Mouse (Mus musculus) frontal cortex, postnatal 10 days (tissue): ENCODE results near the gene Aebp2.
"Not testable (repeated sequence)": the region's sequence is repeated elsewhere in the genome, so short reads cannot be mapped to it uniquely, and the experiment has no call there.

Experiments
- DNase-seq, 2 experiments: peaks; one replicate each; pipeline ENCODE4 v3.0.0; 2022; ENCODE audit warnings: low spot score in 2 of 2, mixed read lengths in 1 of 2

Aebp2 gene

DNA sequence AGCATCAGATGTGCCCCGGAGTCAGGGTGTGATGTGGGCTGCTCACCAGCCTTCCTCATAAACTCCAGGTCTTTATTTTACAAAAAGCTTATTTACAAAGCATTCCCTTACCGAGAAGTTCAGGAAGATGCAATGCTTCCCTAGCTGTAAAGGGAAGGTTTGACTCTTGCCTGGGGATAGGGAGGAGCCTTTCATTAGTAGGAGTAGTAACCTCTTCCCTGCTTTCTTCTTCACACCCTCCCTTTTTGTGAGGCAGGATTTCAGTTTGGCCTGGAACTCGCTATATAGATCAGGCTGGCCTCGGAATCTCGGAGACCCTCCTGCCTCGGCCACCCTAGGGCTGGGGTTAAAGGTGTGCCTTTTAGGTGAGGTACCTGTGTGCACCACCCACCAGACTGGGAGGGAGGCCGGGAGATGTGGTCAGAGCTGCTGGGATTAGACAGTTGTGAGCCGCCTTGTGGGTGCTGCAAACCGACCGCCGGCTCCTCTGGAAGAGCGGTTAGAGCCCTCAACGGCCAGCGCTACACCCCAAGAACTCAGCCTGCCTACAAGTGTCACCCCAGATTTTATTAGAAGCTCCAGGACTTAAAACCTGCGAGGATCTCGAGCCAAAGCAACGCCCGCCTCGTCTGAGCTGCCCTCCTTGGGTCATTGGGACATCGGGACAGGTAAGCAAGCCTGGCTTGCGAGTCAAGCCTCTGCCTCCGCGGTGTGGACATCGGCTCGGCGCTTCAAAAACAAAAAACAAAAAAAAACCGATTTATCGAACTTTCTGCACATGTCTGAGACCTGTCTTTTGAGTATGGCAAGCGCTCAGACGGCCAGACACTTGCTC is at the start of gene Aebp2:
Aebp2 (plus strand) TSS at position 273 of the 835 bp plus-strand sequence.
- peak; percentile 24 to 41 for DNase-seq

DNA sequence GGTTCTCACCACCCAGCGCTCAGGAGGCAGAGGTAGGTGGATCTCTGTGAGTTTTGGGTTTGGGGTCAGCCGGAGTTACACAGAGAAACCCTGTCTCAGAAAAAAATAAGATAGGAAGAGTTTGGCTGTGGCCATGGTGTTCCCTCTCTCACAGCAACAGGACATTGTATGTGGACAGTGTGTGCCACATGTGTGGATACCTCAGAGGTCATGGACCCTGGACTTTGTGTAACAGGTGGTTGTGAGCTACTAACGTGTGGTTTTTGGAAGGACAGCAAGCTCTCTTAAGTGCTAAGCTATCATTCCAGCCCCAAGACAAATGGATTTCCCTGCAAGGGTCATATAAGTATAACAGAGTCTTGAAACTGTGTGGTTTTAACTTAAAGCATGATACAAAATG is 47.5 kb upstream of the Aebp2 start:
- DNase-seq, result no peak

DNA sequence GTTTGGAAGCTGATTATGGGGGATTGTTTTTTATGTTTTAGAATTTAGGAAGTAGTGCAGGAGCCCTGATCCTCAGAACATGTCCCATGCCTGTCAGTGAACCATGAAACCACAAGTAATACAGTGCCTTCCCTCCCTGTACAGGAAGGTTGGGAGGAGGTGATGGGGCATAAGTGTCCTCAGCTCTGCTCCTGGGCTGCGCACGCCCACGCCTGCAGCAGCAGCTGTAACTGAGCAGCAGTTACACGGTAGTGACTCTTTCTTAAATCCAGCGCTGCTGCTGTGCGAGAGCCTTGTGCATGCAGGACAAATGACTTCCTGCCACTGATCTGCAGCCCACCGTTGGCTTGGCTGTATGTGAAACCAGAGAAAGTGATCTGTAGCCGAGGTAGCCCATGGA is 46.3 kb upstream of the Aebp2 start:
- no peak for DNase-seq

DNA sequence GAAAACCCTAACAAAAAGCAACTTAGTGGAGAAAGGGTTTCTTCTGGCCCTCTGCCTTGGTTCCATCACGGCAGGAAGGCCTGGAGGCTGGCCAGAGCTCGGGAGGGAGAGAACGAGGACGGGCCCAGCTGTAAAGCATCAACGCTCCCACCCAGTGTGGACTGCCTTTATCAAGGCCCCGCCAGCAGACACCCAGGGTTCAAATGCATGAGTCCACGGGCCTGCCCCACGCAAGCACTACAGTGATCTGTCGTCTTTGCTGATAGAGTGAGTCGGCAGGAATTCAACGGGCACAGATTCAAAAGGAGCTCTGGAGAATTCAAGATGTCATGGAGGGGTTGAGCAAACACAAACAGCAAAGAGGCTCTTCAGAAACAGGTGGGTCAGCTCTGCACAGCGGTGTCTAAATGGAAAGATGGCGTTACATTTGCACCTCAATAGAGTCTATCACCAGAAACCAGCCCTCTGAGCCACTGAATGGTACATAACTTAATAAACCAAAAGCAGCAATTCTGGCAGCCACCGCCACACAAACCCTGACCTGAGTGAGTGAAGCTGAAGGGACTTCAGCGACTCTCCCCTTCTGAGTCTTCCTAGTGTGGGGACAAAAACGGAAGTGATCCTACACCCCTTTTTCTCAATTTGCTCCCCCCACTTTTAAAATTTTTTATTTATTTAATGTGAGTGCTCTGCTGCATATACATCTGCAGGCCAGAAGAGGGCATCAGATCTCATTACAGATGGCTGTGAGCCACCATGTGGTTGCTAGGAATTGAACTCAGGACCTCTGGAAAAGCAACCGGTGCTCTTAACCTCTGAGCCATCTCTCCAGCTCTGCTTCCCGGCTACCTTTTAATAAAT is 45.3 kb upstream of the Aebp2 start:
- no peak for DNase-seq

DNA sequence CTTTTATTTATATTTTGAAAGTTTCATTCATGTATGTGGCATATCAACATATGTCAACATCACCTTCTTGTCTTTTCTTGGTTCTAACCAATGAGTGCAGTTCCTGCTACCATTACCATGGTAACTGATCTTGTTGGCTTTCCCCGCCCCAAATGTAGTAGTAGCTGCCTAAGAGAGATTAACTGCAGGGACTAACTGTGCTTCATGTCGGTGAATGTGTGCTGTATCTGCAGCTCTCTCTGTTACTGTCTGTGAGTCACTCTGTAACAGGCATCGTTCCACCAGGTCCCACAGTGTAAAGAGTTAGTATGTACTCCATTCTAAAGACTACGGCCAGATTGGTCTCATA is 44.7 kb upstream of the Aebp2 start:
- no peak for DNase-seq

DNA sequence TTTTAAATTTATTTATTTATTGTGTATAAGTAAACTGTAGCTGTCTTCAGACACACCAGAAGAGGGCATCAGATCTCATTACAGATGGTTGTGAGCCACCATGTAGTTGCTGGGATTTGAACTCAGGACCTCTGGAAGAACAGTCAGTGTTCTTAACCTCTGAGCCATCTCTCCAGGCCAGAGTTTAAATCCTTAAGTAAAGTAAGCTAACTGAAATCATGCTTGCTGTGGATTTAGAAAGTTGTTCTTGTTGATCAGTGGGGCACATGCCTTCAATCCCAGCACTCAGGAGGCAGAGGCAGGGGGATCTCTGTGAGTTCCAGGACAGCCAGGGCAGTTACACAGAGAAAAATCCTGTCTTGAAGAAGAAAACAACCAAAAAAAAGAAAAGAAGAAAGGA is 43.5 kb upstream of the Aebp2 start:
- DNase-seq, result not testable (repeated sequence)

DNA sequence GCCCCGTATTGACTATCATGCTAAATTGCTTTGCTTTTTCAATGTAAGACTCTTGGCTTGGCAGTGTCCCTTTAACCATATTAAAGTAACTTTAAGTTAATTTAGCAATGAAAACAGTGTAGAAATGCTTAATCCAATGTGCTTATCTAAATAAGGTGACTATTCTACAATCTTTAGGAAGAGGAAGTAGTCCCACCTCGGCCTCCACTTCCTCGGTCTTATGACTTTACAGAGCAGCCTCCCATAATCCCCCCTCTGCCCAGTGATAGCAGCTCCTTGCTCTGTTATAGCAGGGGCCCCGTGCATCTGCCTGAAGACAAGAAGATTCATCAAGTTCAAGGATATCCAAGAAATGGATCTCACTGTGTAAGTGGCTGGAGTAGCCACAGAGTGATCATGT is 42.3 kb upstream of the Aebp2 start:
- DNase-seq, result no peak

DNA sequence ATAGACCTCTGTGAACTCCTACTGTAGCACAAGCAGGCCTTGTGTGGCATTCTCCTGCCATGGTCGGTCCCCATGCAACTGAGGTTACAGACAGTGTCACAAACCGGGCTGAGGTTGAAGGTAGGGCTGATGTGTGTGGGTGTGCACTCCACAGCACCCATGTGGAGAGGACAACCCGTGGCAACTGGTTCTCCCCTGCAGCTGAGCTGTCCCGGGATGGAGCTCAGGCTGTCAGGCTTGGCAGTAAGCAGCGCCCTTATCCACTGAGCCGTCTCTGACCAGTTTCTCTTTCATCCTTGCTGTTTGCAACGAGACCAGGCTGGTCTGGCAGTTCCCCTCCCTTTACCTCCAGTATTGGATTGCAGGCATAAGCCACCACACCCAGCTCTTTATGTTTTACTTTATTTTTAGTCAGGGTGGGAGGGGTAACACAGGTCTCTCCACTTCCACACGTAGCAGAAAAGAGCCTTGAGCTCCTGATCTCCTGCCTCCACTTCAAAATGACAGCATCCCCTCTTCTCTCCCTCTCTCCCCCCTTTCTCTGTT is 35.7 kb upstream of the Aebp2 start:
- DNase-seq, result no peak

DNA sequence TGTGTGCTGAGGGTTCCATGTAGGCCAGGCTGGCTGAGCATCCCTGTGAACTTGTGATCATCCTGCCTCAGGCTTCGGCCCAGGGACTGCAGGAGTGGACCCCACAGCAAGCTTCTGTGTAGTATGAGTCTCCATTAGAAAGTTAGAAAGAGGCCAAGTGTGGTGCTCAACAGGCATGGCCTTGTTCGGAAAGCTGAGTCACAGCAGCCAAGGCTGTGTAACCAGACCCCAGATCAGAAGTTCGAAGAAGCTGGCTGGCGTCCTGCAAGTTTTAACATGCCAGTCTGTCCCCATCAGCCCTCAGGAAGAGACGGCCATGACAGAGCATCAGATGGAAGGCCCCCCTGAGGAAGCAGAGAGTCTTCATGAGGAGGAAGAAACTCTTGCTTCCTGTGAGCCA is 31.1 kb upstream of the Aebp2 start:
- no peak for DNase-seq

DNA sequence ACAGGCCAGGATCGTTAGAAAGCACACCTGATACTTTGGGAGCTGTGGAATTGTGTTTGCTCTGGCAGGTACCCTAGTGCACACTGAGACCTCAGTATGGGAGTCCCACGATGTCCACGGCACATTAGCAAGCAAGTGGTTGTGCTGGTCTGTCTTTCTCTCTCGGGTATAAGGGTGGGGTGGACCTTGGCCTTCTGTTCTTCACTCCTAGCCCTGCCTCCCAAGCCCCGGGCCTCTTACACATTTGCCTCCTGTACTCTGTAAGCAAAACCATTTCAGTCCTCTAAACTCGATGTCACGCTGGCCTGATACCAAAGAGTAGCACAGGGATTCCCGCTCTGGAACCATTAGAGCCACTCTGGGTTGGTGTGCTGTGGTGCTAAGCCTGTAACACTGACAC is 29.8 kb upstream of the Aebp2 start:
- DNase-seq, result no peak

DNA sequence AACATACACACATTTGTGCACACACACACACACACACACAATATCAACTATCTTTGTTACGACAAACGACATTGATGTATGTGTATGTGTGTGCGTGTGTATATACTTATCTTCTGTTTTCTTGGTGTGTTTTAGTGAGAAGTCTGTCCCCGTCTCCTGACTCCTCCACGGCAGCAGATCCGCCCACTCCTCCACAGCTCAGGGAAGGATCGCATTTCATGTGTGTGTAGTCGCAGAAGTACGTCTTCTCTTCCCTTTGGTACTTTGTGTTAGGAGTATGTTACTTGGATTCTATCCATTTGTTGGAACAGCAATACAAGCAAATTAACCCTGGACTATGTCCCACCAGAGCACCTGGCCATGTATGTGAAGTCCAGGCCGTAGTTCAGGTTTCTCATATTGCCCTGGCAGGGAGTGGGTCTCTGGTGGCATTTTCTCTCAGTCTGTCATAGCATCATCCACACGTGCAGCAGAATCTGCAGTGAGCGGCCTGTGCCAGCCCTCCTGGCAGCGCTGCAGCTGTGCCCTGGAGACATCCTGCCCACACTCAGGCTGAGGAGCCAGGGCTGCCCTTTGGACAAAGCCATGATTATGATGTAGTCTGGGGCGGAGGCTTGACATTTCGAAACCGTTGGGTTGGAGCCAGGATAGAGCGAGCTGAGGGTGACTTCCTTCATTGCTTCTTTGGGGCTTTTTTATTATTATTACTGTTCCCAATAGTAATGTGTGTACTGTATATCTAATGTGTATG is 28.9 kb upstream of the Aebp2 start:
- peak; percentile 25 to 39 for DNase-seq

DNA sequence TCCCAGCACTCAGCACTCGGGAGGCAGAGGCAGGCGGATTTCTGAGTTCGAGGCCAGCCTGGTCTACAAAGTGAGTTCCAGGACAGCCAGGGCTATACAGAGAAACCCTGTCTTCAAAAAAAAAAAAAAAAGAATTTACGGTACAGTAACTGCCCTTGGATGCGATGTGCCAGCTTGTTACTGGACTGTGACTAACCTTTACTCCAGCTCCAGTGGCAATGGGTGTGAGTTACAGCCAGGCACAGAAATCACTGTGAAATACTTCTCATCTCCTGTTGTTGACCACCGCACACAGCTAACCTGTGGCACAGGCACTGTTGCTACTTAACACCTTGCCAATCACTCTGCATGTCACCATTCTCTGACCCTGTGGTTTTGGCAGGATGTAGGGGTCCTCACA is 26.9 kb upstream of the Aebp2 start:
- DNase-seq, result not testable (repeated sequence)

DNA sequence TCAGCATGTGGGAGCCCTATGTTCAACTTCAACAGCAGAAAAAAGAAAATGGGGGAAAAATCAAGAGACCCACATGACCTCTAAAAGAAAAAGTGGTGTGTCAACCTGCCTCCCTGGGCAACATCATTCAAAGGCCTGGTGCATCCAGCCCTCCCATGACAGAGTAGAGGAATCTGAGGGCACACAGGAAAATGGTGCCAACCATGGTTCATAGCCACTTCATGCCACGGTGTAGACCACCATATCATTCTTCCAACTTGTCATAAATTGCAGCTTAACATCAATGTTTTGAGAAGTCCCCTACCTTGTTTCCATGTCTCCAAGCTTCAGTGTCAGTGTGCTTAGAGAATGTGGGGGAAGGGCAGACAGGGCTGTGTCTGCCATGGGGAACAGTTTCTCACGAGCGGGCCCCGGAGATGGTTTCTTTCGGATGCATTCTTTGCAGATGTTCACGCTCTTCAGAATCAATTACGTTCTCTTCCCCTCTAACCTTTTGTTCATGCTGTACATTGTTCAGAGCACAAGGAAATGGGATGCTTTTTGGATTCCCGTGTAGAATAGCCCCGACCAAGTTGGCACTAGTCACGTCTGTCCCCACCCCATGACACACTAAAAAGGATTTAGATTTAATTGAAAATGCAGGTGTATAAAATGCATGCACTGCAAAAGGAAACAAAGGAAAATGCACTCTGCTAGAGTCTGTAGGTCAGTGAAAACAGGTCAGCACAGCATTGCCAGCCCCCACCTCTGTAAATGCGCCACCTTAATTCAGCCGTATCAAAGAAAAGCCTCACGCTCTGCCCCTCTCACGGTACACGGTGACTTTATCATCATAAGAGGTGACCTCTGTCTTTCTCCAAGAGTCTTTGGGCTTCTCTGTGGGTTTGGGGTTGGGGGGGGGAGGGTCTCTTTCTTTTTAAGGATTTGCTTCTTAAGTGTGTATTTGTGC is 24.8 kb upstream of the Aebp2 start:
- no peak for DNase-seq

DNA sequence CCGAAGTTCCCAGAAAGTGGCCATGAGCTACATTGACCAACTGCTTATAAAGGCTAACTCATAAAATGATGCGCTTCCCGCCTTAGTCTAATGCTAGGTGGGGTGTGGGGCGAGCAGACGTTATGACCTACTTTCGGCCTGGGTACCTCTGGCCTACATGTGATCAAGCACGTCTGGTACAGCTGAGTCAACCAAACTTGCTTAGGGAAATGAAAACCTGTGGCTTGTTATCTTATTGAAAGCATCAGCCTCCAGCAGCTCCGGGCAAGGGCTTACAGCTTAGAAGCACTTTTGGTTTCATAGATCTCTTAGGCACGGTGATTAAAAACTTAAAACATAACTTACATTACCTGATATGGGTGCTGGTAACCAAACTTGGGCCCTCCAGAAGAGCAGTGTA is 23.9 kb upstream of the Aebp2 start:
- no peak for DNase-seq

DNA sequence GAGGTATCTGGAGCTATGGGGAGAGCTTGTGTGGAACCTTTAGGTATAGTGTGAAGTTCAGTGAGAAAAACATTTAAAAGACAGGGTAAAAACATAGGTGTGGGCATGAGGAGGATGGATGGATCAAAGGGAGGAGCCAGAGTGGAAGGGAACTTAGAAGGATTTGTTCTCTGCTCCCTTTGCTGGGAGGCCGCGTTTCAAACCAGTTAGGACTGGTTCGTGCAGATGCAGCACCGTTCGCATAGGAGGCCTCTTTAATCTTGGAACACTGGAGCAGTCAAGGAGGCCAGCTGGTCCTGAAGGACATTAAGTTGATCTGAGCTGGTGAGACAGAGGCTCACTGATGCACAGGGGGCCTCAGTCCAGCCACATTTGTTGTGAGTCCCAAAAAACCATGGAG is 23.1 kb upstream of the Aebp2 start:
- DNase-seq, result no peak

DNA sequence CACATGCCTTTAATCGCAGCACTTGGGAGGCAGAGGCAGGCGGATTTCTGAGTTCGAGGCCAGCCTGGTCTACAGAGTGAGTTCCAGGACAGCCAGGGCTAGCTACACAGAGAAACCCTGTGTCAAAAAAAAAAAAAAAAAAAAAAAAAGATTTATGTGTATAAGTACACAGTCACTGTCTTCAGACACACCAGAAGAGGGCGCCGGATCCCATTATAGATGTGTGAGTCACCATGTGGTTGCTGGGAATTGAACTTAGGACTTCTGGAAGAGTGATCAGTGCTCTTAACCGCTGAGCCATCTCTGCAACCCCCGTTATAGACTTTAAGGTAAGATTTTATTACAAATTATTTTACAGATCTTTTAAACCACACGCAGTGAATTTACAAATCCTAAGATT is 21.8 kb upstream of the Aebp2 start:
- DNase-seq, result not testable (repeated sequence)

DNA sequence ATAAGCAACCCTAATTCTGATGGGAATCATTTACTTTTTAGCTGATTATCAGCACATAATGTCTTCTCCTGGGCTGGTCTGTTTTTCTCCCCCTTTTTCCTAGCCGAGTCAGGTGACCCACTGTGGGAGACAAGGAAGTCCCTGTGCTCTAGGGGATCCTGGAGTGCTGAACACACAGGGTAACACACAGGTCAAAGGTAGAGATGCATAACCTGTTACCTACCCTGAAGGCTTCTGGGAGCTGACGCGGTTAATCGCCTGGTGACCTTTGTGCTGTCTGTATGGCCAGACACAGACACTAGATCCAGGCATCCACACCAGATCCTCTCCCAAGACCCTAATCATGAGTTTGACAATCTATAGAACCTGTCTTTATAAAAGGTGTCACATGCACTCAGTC is 21.3 kb upstream of the Aebp2 start:
- DNase-seq, result no peak

DNA sequence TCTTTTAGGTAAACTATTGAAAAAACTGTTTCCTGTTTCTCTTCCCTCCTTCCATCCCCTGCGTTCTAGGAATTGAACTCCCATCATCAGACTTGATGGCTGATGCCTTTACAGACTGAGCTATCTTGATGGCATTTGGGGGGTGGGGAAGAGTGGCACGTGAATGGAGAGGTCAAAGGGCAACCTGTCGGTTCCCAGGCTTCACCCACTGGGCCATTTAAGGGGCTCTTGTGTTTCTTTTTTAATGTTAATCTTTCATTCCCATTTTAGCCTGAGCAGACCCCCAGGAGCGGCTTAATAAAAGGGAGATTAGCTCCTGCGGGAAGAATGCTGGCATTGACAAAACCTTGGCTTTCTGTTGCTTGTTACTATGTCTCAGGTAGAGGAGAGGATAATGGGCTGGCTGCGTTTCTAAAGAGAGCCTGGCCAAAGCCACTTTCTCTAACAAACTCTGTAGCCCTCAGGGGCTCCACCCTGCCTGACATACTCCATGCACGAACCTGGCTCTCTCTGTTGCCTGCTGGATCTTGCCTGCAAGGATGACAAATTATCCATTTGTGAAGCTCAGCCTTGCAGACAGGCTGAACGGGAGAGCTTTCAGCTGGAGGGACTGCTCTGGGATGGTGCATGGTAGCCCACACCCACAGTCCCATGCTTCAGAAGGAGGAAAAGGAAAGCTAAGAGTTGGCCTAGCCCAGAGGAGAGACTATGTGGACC is 19.1 kb upstream of the Aebp2 start:
- no peak for DNase-seq

DNA sequence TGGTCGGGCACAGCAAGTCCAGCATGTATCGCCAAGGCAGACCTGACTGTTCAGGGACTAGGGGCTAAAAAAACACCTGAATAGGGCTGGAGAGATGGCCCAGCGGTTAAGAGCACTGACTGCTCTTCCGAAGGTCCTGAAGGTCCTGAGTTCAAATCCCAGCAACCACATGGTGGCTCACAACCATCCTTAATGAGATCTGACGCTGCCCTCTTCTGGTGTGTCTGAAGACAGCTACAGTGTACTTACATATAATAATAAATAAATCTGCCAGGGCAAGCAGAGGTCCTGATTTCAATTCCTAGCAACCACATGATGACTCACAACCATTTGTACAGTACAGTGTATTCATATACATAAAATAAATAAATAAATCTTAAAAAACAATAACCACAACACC is 17.3 kb upstream of the Aebp2 start:
- not testable (repeated sequence) for DNase-seq

DNA sequence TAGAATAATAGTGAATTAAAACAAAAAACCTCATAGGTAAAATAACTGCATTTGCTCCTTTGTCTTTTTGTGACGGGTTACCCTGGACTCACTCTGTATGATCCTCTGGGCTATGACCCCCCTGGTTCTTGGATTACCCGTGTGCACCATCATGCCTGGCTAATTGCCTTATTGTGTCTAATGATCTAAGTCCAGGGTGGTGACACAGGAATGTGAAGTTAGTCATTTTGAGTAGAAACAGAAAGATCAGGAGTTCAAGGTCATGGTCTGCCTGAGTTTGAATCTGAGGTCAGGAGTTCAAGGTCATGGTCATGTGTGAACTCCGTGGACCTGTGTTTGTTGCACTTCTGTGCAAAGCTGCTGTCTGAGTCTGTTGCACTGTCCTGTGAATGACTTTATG is 16.7 kb upstream of the Aebp2 start:
- no peak for DNase-seq
